Mouse (Mus musculus) lung, embryonic 16.5 days (tissue): ENCODE results near the gene Wwp2. TPM values are rescaled to one million over a fixed set of nuclear protein-coding genes. Genes with fewer than 3 reads are reported as not detected.
A peak's percentile ranks its signal among the peaks of the same experiment; 100 is the strongest.

Experiments used
- ATAC-seq: fragments of 200-750 bp; cut with Nextera tagmentation; 2 replicates; pipeline ENCODE4 v1.8.0; 2017; ENCODE audit warnings: low read depth, mild to moderate bottlenecking, moderate library complexity
- H3K27ac ChIP-seq: fragments of 300-500 bp; sonication (generic); 2 replicates; pipeline ENCODE4 v1.5.1; 2014; ENCODE audit warnings: mild to moderate bottlenecking, control low read depth, low read length
- H3K27me3 ChIP-seq: fragments of 300-500 bp; sonication (generic); 2 replicates; pipeline ENCODE4 v1.6.1; 2014; ENCODE audit warnings: low read depth, low read length, mixed read lengths; ENCODE audit not compliant: control insufficient read depth, insufficient read depth
- H3K36me3 ChIP-seq: fragments of 300-500 bp; sonication (generic); 2 replicates; pipeline ENCODE4 v1.6.1; 2014; ENCODE audit warnings: low read length; ENCODE audit not compliant: control insufficient read depth, insufficient read depth
- H3K4me1 ChIP-seq: fragments of 300-500 bp; sonication (generic); replicated peaks from 2 replicates; pipeline ENCODE4 v1.6.1; 2014; ENCODE audit warnings: low read length, mixed read lengths; ENCODE audit not compliant: control insufficient read depth, insufficient read depth
- H3K4me2 ChIP-seq: fragments of 300-500 bp; sonication (generic); 2 replicates; pipeline ENCODE4 v1.6.1; 2014; ENCODE audit warnings: low read depth, low read length, control low read depth
- H3K4me3 ChIP-seq: fragments of 300-500 bp; sonication (generic); 2 replicates; pipeline ENCODE4 v1.5.1; 2014; ENCODE audit warnings: mild to moderate bottlenecking, low read length, control low read depth
- H3K9ac ChIP-seq: fragments of 300-500 bp; sonication (generic); 2 replicates; pipeline ENCODE4 v1.6.1; 2014; ENCODE audit warnings: low read length, control low read depth
- H3K9me3 ChIP-seq: fragments of 300-500 bp; sonication (generic); 2 replicates; pipeline ENCODE4 v1.6.1; 2016; ENCODE audit warnings: low read length; ENCODE audit not compliant: control insufficient read depth
- WGBS: fragments of 180-500 bp; shearing (Covaris S2); extraction: QIAGEN DNeasy Blood & Tissue Kit; methylation state at CpG from one replicate; pipeline ENCODE4 v1.1.7; 2014; 5-methylcytosine and 5-hydroxymethylcytosine counted together
- polyA plus RNA-seq: library from polyadenylated mRNA; unstranded; fragments of >200 nt; fragmentation: Nextera tagmentation; extraction: Ambion mirVana; gene quantifications from 2 replicates; pipeline ENCODE4 v1.2.1, GENCODE M21; 2015

The Wwp2 gene
- polyA plus RNA-seq, 1 experiment from 2014 or later: 60.5 TPM

DNA sequence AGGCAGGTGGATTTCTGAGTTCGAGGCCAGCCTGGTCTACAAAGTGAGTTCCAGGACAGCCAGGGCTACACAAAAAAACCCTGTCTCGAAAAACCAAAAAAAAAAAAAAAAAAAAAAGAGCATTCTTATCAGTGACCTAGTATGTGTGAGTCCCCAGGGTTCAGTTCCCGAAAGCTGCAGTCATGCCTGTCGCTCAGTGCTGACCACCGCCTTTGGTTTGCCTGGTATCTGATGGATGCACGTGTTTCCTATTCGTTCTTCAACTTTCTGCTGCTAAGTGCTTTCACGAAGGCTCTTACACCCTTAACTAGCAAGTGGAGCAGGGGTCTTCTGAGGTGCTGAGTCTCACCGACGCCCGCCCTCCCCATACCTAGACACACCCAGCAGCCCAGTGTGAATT lies 107.5 kb downstream of the Wwp2 start:
- no peaks in the 10 kb centered on the region for H3K27me3 ChIP-seq

DNA sequence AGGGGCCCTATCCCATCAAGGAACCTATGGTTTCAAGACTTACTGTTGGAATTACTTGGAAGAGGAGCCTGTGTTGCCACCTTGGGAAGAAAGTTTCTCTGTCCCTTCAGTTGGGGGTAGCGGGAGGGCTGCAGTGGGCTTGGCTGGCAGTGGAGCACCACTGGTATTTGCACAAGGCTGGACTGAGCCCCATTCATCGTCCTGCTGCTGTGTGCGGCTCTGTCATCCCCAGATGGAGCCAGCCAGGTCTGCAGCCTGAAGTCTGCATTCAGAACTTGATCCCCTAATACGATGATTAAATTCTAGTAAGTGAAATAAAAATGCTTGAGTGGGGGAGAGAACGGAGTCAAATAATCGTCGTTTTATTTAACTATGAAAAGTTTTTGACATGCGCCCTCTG lies 108.0 kb downstream of the Wwp2 start:
- H3K4me2 ChIP-seq: 0 out of 2 replicates have a peak overlapping the region, but pooled peaks have one; percentile 6
- H3K27me3 ChIP-seq: no peaks in the 10 kb centered on the region
- no peaks in the 10 kb centered on the region for H3K9me3 ChIP-seq
- H3K36me3 ChIP-seq: peaks cover 5% of the 10 kb centered on the region
- H3K4me1 ChIP-seq: peaks cover 16% of the 10 kb centered on the region
- H3K4me3 ChIP-seq: no peak overlapping the region
- H3K27ac ChIP-seq: peak overlapping the region; percentile 78
- 0 out of 2 replicates have a peak overlapping the region, but pooled peaks have one; percentile 2 for H3K9ac ChIP-seq
- ATAC-seq: no peak
- WGBS: 58% methylated on average over 8 of the region's 8 CpGs

More for the DNA sequence above, 107.5 kb downstream of the Wwp2 start:
- Histone ChIP-seq H3K4me1 (peaks cover 16% of the 10 kb centered on the region), H3K4me2 (no peak overlapping the region), H3K9ac (no peak overlapping the region), H3K4me3 (no peak overlapping the region), H3K36me3 (peaks cover under 1% of the 10 kb centered on the region; the same call in 1 of the 2 replicates), H3K9me3 (no peaks in the 10 kb centered on the region), H3K27ac (peak overlapping the region; percentile 78)
- 69% methylated on average over 10 of the region's 11 CpGs for WGBS
- ATAC-seq: no peak

DNA sequence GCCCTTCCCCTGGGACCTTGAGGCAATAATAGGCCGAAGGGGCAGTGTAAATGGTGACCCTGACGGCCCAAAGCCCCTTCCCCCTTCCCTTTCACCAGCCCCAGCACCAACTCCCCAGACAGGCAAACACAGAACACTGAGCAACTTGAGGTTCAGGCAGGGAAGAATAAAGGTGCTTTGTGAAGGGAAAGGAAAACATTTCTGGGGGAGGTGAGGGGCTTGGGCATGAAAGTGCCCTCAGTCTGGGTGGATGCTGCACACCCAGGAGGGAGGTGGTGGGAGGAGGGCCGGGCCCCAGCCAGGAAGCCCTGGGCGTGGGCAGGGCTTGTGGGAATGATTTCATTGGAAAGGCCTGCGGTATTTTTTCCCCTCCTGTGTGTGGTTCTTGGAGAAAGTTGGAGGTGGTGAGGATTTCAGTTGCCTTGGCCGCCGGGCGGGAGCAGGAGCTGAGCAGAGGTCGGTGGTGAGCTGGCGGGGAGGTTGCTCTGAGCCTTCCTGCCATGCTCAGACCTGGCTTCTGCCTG lies 108.5 kb downstream of the Wwp2 start:
- WGBS: 31% methylated on average over 10 of the region's 10 CpGs
- peaks cover 16% of the 10 kb centered on the region for H3K4me1 ChIP-seq
- peak overlapping the region; percentile 64 for H3K9ac ChIP-seq
- no peaks in the 10 kb centered on the region for H3K27me3 ChIP-seq
- H3K36me3 ChIP-seq: peaks cover 9% of the 10 kb centered on the region
- no peaks in the 10 kb centered on the region for H3K9me3 ChIP-seq
- peak overlapping the region; percentile 41 for H3K4me3 ChIP-seq
- H3K4me2 ChIP-seq: peak overlapping the region; percentile 50
- H3K27ac ChIP-seq: peak overlapping the region; percentile 78
- peak; percentile 78 for ATAC-seq

DNA sequence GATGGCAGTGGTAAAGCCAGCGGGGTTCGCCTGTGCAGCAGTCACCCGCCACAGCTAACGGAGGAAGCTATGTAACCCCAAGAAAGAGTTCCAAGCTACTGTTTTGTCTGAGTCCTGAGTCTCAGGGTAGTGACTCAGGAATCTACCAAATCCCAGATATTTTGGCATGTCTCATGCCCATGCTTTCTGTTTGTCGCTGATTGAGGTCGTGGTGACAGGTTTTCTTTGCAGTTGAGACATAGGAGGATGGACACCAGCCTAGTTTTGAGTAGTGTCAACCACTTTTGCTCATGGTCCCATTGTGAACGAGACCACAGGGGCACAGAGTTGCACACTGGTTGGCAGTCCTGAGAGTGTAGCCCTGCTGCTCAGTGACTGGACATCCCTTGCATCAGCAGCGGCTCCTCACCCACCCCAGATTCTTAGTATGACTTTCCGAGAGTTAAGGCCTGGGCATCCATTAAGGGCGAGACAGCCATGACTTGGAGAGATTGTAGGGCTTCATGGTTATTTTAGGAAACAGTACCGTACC lies 109.5 kb downstream of the Wwp2 start:
- Histone ChIP-seq H3K27me3 (no peaks in the 10 kb centered on the region), H3K9ac (peak overlapping the region; percentile 64), H3K36me3 (peaks cover 14% of the 10 kb centered on the region), H3K27ac (peak overlapping the region; percentile 78), H3K4me1 (peaks cover 16% of the 10 kb centered on the region), H3K4me2 (peak overlapping the region; percentile 50), H3K4me3 (peak overlapping the region; percentile 41), H3K9me3 (no peaks in the 10 kb centered on the region)
- 74% methylated on average over 11 of the region's 11 CpGs for WGBS
- ATAC-seq: no peak

DNA sequence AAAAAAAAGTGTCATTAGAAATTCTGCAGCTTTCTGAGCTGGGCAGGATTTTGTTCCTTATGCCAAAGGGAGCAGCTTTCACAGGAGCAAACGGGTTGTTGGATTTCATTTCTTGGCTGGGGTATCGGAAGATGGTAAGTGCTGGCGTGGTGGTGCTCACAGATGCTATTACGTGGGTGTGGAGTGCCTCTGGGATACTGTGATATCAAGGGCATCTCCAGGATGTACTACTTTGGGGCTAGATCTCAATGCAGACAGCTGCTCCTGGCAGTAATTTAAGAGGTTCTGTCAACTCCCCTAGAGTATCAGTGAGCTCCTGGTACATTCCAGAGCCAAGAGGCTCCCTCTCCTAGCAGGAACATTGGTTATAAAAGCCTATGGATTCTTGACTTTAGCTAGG lies 110.0 kb downstream of the Wwp2 start:
- Histone ChIP-seq H3K9ac (peak overlapping the region; percentile 64), H3K4me1 (peaks cover 16% of the 10 kb centered on the region), H3K27ac (peak overlapping the region; percentile 78), H3K27me3 (no peaks in the 10 kb centered on the region), H3K4me3 (peak overlapping the region; percentile 41), H3K9me3 (no peaks in the 10 kb centered on the region), H3K36me3 (peaks cover 18% of the 10 kb centered on the region), H3K4me2 (peak overlapping the region; percentile 50)
- no peak; the same call in 1 of the 2 replicates for ATAC-seq
- 64% methylated on average over 4 of the region's 4 CpGs for WGBS

DNA sequence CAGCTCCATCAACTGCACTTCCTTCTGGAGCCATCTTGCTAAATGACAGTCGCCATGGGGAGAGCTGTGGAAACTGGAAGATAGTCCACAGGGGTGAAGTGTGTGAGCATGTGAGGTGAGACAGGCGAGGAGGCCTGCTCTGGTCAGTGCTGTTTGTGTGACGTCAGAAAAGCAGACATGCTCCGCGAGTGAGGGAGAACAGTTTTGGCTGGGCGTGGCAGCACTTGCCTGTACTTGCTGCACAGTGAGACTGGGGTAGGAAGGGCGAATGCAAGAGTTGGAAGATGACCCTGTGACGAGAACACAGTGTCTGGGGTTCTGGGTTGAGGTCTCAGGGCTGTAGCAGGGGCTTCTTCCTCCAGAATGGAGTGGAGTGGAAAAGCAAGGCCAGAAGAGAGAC lies 110.7 kb downstream of the Wwp2 start:
- Histone ChIP-seq H3K4me2 (peak overlapping the region; percentile 50), H3K27ac (peak overlapping the region; percentile 78)

DNA sequence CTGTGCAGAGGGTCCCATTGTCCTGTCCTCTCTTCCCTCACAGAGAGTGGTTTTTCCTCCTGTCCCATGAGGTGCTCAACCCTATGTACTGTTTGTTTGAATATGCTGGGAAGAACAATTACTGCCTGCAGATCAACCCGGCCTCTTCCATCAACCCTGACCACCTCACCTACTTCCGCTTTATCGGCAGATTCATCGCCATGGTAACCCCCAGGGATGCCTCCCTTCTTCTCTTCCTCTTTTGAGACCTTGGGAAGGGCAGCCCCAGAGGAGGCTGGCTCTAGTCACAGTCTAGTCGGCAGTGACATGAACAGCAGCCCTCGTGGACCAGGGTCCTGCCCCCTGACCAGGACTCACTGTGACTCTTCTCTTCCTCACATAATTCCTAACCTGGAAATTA lies 116.1 kb downstream of the Wwp2 start:
- ATAC-seq: no peak
- H3K27ac ChIP-seq: no peak overlapping the region
- 47% methylated on average over 6 of the region's 6 CpGs for WGBS
- H3K4me3 ChIP-seq: no peak overlapping the region
- no peak overlapping the region for H3K4me2 ChIP-seq
- peaks cover 33% of the 10 kb centered on the region for H3K36me3 ChIP-seq
- H3K9ac ChIP-seq: no peak overlapping the region
- no peaks in the 10 kb centered on the region for H3K27me3 ChIP-seq
- no peaks in the 10 kb centered on the region for H3K9me3 ChIP-seq
- peaks cover 4% of the 10 kb centered on the region; the same call in 1 of the 2 replicates for H3K4me1 ChIP-seq

More for the DNA sequence above, 110.7 kb downstream of the Wwp2 start:
- no peaks in the 10 kb centered on the region for H3K9me3 ChIP-seq
- H3K4me1 ChIP-seq: peaks cover 14% of the 10 kb centered on the region
- H3K27me3 ChIP-seq: no peaks in the 10 kb centered on the region
- H3K4me3 ChIP-seq: peak overlapping the region; percentile 41
- ATAC-seq: no peak
- WGBS: 64% methylated on average over 8 of the region's 8 CpGs
- peaks cover 18% of the 10 kb centered on the region for H3K36me3 ChIP-seq
- peak overlapping the region; percentile 64 for H3K9ac ChIP-seq

DNA sequence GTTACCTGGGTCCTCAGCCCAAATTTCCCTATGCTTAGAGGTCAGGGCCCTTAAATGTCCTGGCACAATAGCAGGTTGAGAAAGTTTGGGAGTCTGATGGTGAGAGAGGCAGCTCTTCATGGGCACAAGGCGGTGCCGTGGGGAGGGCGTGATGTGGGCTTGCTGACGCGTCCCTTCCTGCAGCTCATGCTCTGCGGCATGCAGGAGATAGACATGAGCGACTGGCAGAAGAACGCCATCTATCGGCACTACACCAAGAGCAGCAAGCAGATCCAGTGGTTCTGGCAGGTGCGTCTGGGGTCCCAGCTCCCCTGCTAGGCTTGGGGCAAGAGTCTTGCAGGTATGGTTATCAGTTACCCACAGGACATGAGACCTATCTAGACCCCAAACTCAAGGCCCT lies 119.1 kb downstream of the Wwp2 start:
- ATAC-seq: no peak
- WGBS: 84% methylated on average over 10 of the region's 10 CpGs
- Histone ChIP-seq H3K9ac (no peak overlapping the region), H3K4me1 (no peaks in the 10 kb centered on the region), H3K4me3 (no peak overlapping the region), H3K36me3 (peaks cover 23% of the 10 kb centered on the region), H3K4me2 (no peak overlapping the region), H3K27me3 (no peaks in the 10 kb centered on the region), H3K9me3 (no peaks in the 10 kb centered on the region), H3K27ac (no peak overlapping the region)

DNA sequence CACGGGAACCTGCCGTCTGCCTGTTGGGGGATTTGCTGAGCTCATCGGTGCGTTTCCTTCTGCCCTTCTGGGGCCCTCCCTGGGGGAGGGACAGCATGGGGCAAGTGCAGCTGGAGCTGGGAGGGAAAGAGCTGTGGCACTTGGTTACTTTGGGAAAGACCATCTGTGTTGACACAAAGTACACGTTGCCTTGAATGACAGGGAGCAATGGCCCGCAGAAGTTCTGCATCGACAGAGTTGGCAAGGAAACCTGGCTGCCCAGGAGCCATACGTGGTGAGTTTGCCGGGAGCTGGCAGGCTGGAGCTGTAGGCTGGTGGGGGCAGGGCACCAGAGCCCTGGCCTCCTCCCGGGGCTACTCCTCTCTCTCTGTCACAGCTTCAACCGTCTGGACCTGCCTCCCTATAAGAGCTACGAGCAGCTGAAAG lies 120.4 kb downstream of the Wwp2 start:
- H3K27me3 ChIP-seq: no peaks in the 10 kb centered on the region
- peaks cover 18% of the 10 kb centered on the region for H3K36me3 ChIP-seq
- H3K27ac ChIP-seq: no peak overlapping the region
- peak overlapping the region; percentile 11; the same call in 1 of the 2 replicates for H3K9ac ChIP-seq
- no peaks in the 10 kb centered on the region for H3K9me3 ChIP-seq
- H3K4me3 ChIP-seq: no peak overlapping the region
- 41% methylated on average over 12 of the region's 12 CpGs for WGBS
- H3K4me2 ChIP-seq: no peak overlapping the region
- 0 out of 2 replicates have a peak, but pooled peaks have one; percentile 24 for ATAC-seq
- H3K4me1 ChIP-seq: no peaks in the 10 kb centered on the region
